Mouse (Mus musculus): ENCODE measurements around the gene Tbc1d1.

Gene Tbc1d1

DNA sequence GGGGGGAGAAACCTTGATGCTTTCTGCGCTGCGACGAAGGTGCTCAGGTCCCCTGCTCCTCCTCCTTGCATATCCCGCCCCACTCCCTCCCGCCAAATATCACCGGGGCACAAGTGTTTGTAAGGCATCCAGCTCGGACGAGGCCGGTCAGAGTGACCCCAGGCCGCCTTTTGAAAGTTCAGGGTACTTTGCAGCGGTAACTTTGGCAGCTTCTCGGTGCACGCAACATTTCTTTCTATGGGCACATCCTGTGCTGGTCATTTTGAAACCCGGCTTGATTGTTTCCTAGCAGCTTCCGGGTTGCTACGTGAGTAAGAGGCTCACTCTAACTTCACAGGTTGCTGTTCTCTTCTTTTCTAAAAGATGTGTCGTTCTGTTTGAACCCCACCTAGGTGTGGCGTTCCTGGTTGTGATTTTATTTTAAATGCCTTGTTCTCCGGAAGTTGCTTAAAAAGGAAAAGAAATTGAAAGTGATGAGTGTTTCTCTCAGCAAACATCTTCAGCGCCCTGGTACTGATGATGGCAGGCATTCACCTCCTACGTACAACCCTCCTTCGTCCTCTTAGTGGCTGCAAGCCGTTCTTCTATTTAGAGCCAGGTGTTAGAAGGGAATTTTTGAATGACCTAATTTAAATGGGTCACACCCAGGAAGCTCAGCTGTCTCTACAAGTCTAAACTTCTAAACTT is 4.7 kb downstream of the Tbc1d1 start:
- no peak for DNase-seq (ENCODE audit: low read depth)

DNA sequence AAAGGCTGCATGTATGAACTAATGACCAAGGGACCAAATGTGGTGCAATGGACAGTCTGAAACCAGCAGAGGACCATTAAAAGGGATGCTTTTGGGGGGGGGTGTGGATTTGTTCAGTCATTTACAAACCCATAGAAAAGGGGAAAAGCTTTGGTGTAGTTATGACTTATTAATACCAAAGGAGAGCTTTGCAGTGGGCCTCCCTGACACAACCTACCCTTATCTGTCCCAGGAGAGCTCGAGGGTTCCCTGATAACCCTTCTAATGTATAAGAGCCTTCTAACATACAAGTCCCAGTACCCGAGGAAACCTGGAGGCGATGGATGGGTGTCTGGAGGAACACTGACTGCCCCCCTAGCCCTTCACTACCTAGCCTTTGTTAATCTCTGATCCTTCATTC is 5.8 kb downstream of the Tbc1d1 start:
- DNase-seq (ENCODE audit: low read depth): no peak

- no peak for DNase-seq (ENCODE audit: low read depth)
These were observed 6.5 kb downstream of the Tbc1d1 start for GRCm38 (mm10) chr5:64162582-64162981.

DNA sequence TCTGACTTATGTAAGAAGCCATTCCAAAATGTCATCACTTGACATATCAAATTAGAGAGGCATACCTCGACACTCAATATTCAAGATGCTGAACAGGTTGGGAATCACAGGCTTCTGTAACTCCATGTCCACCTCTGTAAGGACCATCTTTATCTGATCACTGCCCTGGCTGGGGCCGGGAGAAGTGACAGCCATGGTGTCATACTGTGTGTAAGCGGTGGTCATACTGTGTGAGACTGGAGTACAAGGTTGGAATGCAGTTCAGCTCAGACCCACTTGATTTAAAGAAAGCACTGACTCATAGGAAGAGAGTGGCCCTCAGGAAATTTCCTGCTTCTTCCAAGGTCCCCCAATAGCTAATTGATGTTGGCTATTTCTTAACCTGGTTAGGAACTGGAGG is 8.3 kb downstream of the Tbc1d1 start:
- no peak for DNase-seq (ENCODE audit: low read depth)

DNA sequence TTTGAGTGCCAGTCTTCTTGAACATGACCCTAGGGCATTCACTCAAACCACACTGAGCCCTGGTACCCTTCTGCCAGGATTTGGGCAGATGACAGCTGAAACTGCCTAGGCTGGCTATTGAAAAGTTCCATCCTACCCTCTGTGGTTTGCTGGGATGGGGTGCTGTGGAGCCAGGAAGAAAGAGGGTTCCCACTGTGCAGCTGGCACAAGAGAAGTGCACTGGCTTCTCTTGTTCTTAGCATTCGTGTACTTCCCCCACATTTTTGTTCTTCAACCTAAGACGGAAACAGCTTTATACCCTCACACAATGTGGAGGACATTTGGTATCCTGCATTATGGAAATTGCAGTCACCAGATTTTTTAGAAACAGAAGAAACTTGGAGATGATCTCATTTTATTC is 9.7 kb downstream of the Tbc1d1 start:
- no peak for DNase-seq (ENCODE audit: low read depth)

- DNase-seq (ENCODE audit: low read depth): no peak
These were observed 13.0 kb downstream of the Tbc1d1 start for GRCm38 (mm10) chr5:64168990-64169540.

DNA sequence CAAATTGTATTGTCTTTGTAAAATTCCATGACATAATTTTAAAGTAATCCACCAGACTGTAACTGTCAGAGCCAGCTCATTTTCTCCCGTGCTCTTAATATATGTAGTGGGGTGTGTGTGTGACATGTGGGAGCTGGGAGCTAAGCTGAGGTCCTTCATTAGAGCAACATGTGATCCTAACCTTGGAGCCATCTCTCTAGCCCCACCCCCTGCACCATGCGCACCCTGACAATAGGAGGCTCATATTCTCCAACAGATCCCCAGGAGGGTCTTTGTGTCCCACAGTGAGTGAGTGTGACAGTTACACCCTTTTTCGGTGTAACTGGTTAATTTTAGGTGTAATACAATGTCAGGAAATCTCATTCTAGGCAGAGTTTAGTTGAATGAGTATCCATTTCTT is 16.8 kb downstream of the Tbc1d1 start:
- no peak for DNase-seq (ENCODE audit: low read depth)

GRCm38 (mm10) chr5:64173302-64173701 is 17.2 kb downstream of the Tbc1d1 start:
- DNase-seq (ENCODE audit: low read depth): no peak

DNA sequence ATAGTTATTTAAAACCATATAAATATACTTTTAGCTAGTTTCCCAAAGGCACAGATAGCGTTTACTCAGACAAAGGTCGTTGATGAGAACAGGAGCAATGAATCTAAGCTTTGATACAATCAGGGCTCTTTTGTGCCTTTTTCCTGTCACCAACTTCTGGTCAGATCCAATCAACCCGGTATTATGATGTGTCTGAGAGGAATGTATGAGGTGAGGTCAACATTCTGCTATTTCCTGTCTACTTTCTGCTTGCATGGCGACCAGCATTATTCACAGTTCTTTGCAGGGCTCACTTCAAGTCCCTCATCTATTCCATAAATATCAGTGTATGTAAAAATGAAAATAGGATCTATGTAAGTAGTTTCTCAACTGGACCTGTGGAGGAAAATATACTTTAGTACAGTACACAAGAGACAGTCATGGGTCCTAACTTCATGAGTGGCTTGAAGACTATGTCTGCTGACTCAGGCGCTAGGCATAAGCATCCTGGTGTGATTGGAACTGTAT is 18.4 kb downstream of the Tbc1d1 start:
- no peak for DNase-seq (ENCODE audit: low read depth)

DNA sequence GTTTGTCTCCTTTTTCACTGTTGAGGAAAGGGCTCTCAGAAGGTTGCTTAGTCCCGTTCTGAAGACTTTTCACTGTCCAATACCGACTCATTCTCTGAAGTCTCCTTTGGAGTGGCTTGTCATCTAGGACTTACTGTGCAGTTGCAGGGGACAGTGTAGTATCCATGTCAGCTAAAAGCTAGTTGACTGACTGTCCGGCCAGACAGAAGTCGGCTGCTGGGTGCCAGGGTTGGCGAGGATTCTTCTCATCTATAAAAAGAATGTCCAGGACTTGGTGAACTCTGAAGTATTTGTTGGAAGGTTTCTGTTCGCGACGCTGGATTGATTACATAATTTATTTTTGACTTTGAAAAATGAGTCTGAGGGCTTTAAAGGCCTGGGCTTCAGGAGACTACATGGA is 24.4 kb downstream of the Tbc1d1 start:
- DNase-seq (ENCODE audit: low read depth): no peak

DNA sequence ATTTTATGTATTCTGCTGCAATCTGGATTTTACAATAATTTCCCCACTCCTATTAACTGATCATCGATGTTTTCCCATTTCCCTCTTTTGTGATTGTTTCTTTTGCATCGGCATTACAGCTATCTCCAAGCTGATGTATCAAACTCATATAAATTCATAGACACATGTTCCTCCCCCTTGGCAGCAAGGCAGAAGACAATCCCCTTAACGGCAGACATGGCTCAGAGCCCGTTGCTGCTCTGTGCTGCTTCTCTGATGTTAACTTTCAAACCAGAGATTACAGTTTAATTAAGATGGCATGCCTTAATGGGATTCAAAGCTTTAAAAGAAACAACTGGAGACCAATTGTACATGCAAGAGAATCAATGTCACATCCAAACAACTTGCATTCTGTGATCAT is 27.6 kb downstream of the Tbc1d1 start:
- no peak for DNase-seq (ENCODE audit: low read depth)

GRCm38 (mm10) chr5:64185257-64185656 is 29.2 kb downstream of the Tbc1d1 start:
- no peak for DNase-seq (ENCODE audit: low read depth)

GRCm38 (mm10) chr5:64186566-64186965 is 30.5 kb downstream of the Tbc1d1 start:
- no peak for DNase-seq (ENCODE audit: low read depth)

DNA sequence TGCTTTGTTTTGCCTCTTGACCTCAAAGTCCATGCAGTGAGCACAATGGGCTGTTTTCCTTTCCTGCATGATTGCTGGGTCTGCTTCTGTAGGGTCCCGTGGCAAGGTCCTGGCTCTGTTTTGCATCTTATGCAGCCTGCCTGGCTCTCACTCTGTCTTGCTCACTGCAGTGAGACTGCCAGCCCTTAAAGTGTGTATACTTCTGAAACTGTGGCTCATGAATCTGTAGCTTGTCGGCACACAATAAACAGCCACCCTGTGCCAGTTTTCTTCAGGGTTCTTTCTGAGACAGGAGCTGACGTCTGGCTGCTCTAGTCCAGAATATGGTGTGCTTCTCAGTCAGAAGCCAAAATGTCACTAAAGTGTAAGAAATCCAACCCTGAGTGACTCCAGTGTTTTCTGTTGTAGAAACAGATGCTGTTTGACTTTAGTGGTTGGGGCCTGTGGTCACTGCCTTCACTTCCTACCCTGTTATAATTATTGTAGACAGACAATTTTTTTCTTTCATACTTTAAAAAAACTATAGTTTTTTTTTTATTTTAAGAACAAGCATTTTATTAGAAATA is 32.1 kb downstream of the Tbc1d1 start:
- no peak for DNase-seq (ENCODE audit: low read depth)

GRCm38 (mm10) chr5:64190892-64191291 is 34.8 kb downstream of the Tbc1d1 start:
- no peak for DNase-seq (ENCODE audit: low read depth)

- DNase-seq (ENCODE audit: low read depth): no peak
These were observed 37.2 kb downstream of the Tbc1d1 start for GRCm38 (mm10) chr5:64193353-64193752.

DNA sequence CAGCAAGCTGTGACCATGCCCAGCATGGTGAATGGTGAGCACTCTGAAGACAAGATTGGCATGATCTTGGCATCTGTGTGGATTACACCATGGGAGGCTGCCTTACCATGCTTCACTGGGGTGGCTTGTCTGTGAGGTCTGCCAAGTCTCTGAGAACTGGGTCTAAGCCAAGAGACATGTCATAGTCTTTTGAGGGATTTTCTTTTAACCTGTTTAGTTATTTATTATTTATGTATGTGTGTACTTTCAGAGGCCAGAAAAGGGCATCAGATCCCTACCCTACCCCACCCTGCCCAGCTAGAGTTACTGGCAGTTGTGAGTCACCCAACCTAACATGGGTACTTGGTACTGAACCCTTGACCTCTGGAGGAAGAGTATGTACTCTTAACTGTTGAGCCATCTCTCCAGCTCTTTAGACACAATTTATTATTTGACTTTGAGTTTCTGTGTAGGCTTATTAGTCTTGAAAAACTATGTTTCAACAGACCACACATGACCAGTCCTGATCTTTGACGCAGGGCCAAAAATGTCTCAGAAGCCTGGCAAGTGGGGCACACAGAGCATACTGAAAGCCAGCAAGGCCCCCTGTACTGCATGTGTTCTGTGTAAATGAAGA is 40.3 kb downstream of the Tbc1d1 start:
- no peak for DNase-seq (ENCODE audit: low read depth)

GRCm38 (mm10) chr5:64196866-64197321 is 40.8 kb downstream of the Tbc1d1 start:
- no peak for DNase-seq (ENCODE audit: low read depth)

DNA sequence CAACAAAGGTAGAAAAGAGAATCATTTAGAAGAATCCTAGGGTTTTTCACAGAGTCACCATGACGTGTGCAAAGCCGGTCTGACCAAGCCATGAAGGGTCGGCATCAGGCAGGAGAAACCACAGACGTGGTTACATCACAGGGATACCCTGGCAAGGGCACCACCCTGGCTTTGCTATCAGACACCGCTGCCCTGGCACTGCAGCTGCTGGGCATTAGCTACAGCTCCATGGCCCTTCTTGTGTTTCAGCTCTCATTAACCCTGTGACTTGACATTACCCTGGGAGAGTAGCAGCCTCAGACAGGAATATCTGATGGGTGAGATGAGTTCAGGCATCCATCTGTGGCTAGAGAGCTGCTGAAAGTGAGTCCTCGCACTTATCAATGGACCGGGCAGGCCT is 42.5 kb downstream of the Tbc1d1 start:
- no peak for DNase-seq (ENCODE audit: low read depth)

- no peak for DNase-seq (ENCODE audit: low read depth)
These were observed 45.0 kb downstream of the Tbc1d1 start for GRCm38 (mm10) chr5:64201071-64201470.

- DNase-seq (ENCODE audit: low read depth): peak; percentile 55
These were observed 46.2 kb downstream of the Tbc1d1 start for GRCm38 (mm10) chr5:64202306-64202705.

DNA sequence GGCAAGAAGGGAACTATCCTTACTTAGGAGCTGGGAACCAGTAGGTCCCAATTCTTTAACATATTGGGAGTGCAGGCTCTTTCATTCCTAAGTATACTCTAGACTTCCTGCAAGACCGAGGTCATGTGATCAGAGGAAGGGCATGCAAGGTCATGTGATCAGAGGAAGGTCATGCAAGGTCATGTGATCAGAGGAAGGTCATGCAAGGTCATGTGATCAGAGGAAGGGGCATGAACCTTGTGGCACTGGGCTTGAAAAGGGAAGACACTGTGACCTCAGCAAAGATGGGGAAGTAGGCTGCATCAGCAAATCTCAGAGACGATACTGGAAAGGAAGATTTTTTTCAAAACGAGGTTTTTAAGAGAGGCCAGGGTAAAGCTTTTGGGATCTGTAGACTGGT is 49.5 kb downstream of the Tbc1d1 start:
- DNase-seq (ENCODE audit: low read depth): no peak

- DNase-seq (ENCODE audit: low read depth): no peak
These were observed 50.3 kb downstream of the Tbc1d1 start for GRCm38 (mm10) chr5:64206431-64206830.
